Mouse (Mus musculus) MEL (cell line): ENCODE data around the gene Wfdc9. TPM values are rescaled to one million over a fixed set of nuclear protein-coding genes. Genes with fewer than 3 reads are reported as not detected.

Experiments used
- DNase-seq: peaks from one replicate; pipeline ENCODE4 v3.0.0; 2011; ENCODE audit warnings: low read depth, low spot score
- H3K27ac ChIP-seq: 2 replicates; pipeline ENCODE4 v1.5.1; 2012; ENCODE audit warnings: low read depth, mild to moderate bottlenecking, control low read depth, low read length, moderate library complexity; ENCODE audit not compliant: control insufficient read depth
- H3K27me3 ChIP-seq, 2 experiments: fragments of 150-350 bp in 1 of 2; sonication (generic) in 1 of 2; 2 replicates each; pipeline ENCODE4 v1.6.1; 2012; ENCODE audit warnings: low read length in 2 of 2, mild to moderate bottlenecking in 2 of 2, improper control_type of control experiment in 1 of 2, moderate library complexity in 1 of 2; ENCODE audit not compliant: insufficient read depth in 2 of 2, control insufficient read depth in 1 of 2
- H3K36me3 ChIP-seq, 2 experiments: 2 replicates each; pipeline ENCODE4 v1.6.1; 2012 to 2014; ENCODE audit warnings: low read length in 2 of 2, improper control_type of control experiment in 1 of 2, inconsistent platforms in 1 of 2, mild to moderate bottlenecking in 1 of 2; ENCODE audit not compliant: insufficient read depth in 2 of 2, control insufficient read depth in 1 of 2
- H3K4me1 ChIP-seq, 2 experiments: fragments of 150-350 bp in 1 of 2; sonication (generic) in 1 of 2; 2 replicates each; pipeline ENCODE4 v1.6.1; 2012; ENCODE audit warnings: low read length in 2 of 2, improper control_type of control experiment in 1 of 2, mild to moderate bottlenecking in 1 of 2; ENCODE audit not compliant: insufficient read depth in 2 of 2, control insufficient read depth in 1 of 2
- H3K4me3 ChIP-seq, 2 experiments: fragments of 150-350 bp in 1 of 2; sonication (generic) in 1 of 2; 2 replicates each; pipeline ENCODE4 v1.5.1; 2012; ENCODE audit warnings: low read depth in 2 of 2, low read length in 2 of 2, mild to moderate bottlenecking in 2 of 2, moderate library complexity in 2 of 2, control low read depth in 1 of 2, improper control_type of control experiment in 1 of 2; ENCODE audit not compliant: control insufficient read depth in 1 of 2, insufficient read depth in 1 of 2
- H3K79me2 ChIP-seq: 2 replicates; pipeline ENCODE4 v1.6.1; 2012; ENCODE audit warnings: mild to moderate bottlenecking, low read length, moderate library complexity; ENCODE audit not compliant: control insufficient read depth, poor library complexity, insufficient read depth
- H3K9ac ChIP-seq: 2 replicates; pipeline ENCODE4 v1.6.1; 2012; ENCODE audit warnings: low read depth, mild to moderate bottlenecking, control low read depth, low read length, moderate library complexity; ENCODE audit not compliant: control insufficient read depth, poor library complexity, severe bottlenecking
- H3K9me3 ChIP-seq: fragments of 150-350 bp; sonication (generic); replicated peaks from 2 replicates; pipeline ENCODE4 v1.6.1; 2012; ENCODE audit warnings: mild to moderate bottlenecking, low read length, improper control_type of control experiment, moderate library complexity; ENCODE audit not compliant: insufficient read depth
- BHLHE40 ChIP-seq: IDR thresholded peaks from 2 replicates; pipeline ENCODE4 v1.6.1; 2012; ENCODE audit warnings: low read depth, mild to moderate bottlenecking, inconsistent platforms, low read length, improper control_type of control experiment, borderline replicate concordance
- CHD1 ChIP-seq: IDR thresholded peaks from 2 replicates; pipeline ENCODE4 v1.6.1; 2012; ENCODE audit warnings: low read depth, mild to moderate bottlenecking, inconsistent platforms, low read length, improper control_type of control experiment
- CHD2 ChIP-seq: IDR thresholded peaks from 2 replicates; pipeline ENCODE4 v1.6.1; 2011; ENCODE audit warnings: low read length, improper control_type of control experiment
- E2F4 ChIP-seq: IDR thresholded peaks from 2 replicates; pipeline ENCODE4 v1.6.1; 2011; ENCODE audit warnings: low read depth, low read length, improper control_type of control experiment, borderline replicate concordance
- EP300 ChIP-seq, 2 experiments: IDR thresholded peaks; 2 replicates each; pipeline ENCODE4 v1.6.1; 2011; ENCODE audit warnings: improper control_type of control experiment in 2 of 2, low read length in 2 of 2, low read depth in 1 of 2, mild to moderate bottlenecking in 1 of 2
- ETS1 ChIP-seq: IDR thresholded peaks from 2 replicates; pipeline ENCODE4 v1.6.1; 2012; ENCODE audit warnings: low read depth, mild to moderate bottlenecking, inconsistent platforms, low read length, improper control_type of control experiment, moderate library complexity
- GABPA ChIP-seq: IDR thresholded peaks from 2 replicates; pipeline ENCODE4 v1.6.1; 2012; ENCODE audit warnings: low read depth, mild to moderate bottlenecking, inconsistent platforms, low read length, improper control_type of control experiment, moderate library complexity
- GATA1 ChIP-seq: IDR thresholded peaks from 2 replicates; pipeline ENCODE4 v1.6.1; 2011; ENCODE audit warnings: low read depth, low read length, improper control_type of control experiment
- HCFC1 ChIP-seq: IDR thresholded peaks from 2 replicates; pipeline ENCODE4 v1.6.1; 2012; ENCODE audit warnings: low read depth, mild to moderate bottlenecking, inconsistent platforms, low read length, improper control_type of control experiment, moderate library complexity
- JUND ChIP-seq: IDR thresholded peaks from 2 replicates; pipeline ENCODE4 v1.6.1; 2011; ENCODE audit warnings: low read depth, mild to moderate bottlenecking, improper control_type of control experiment, low read length
- MAFK ChIP-seq: IDR thresholded peaks from 2 replicates; pipeline ENCODE4 v1.6.1; 2011; ENCODE audit warnings: low read depth, mild to moderate bottlenecking, low read length, improper control_type of control experiment, borderline replicate concordance
- MEF2A ChIP-seq: IDR thresholded peaks from 2 replicates; pipeline ENCODE4 v1.6.1; 2014; ENCODE audit warnings: low read depth, mild to moderate bottlenecking, inconsistent platforms, low read length, improper control_type of control experiment; ENCODE audit not compliant: poor library complexity, insufficient replicate concordance, severe bottlenecking; ENCODE audit errors: extremely low read depth
- MYB ChIP-seq: IDR thresholded peaks from 2 replicates; pipeline ENCODE4 v1.6.1; 2011; ENCODE audit warnings: mild to moderate bottlenecking, low read depth, low read length, improper control_type of control experiment
- MYC ChIP-seq: IDR thresholded peaks from 2 replicates; pipeline ENCODE4 v1.6.1; 2011; ENCODE audit warnings: low read depth, mild to moderate bottlenecking, low read length, improper control_type of control experiment, moderate library complexity
- POLR2AphosphoS2 ChIP-seq: IDR thresholded peaks from 2 replicates; pipeline ENCODE4 v1.6.1; 2011; ENCODE audit warnings: low read length, improper control_type of control experiment
- POLR2AphosphoS5 ChIP-seq: IDR thresholded peaks from 2 replicates; pipeline ENCODE4 v1.6.1; 2012; ENCODE audit warnings: low read depth, borderline replicate concordance, mild to moderate bottlenecking, inconsistent platforms, low read length, moderate library complexity, mixed read lengths
- RAD21 ChIP-seq: IDR thresholded peaks from 2 replicates; pipeline ENCODE4 v1.6.1; 2011; ENCODE audit warnings: mild to moderate bottlenecking, low read depth, low read length, improper control_type of control experiment
- RCOR1 ChIP-seq: IDR thresholded peaks from 2 replicates; pipeline ENCODE4 v1.6.1; 2012; ENCODE audit warnings: low read depth, mild to moderate bottlenecking, inconsistent platforms, low read length, improper control_type of control experiment
- SIN3A ChIP-seq: IDR thresholded peaks from 2 replicates; pipeline ENCODE4 v1.6.1; 2012; ENCODE audit warnings: low read length, improper control_type of control experiment, inconsistent platforms
- SMC3 ChIP-seq: IDR thresholded peaks from 2 replicates; pipeline ENCODE4 v1.6.1; 2011; ENCODE audit warnings: low read depth, low read length, improper control_type of control experiment
- TAL1 ChIP-seq: IDR thresholded peaks from 2 replicates; pipeline ENCODE4 v1.6.1; 2012; ENCODE audit warnings: mild to moderate bottlenecking, inconsistent platforms, low read length, moderate library complexity, mixed read lengths
- TBP ChIP-seq: IDR thresholded peaks from 2 replicates; pipeline ENCODE4 v1.8.0; 2011; ENCODE audit warnings: low read depth, low read length, improper control_type of control experiment
- TCF12 ChIP-seq: IDR thresholded peaks from 2 replicates; pipeline ENCODE4 v1.6.1; 2014; ENCODE audit warnings: low read depth, mild to moderate bottlenecking, inconsistent platforms, low read length, improper control_type of control experiment, moderate library complexity
- USF1 ChIP-seq: IDR thresholded peaks from 2 replicates; pipeline ENCODE4 v1.6.1; 2014; ENCODE audit warnings: low read depth, mild to moderate bottlenecking, inconsistent platforms, low read length, improper control_type of control experiment, moderate library complexity
- USF2 ChIP-seq, 2 experiments: IDR thresholded peaks; 2 replicates each; pipeline ENCODE4 v1.6.1; 2011 to 2012; ENCODE audit warnings: improper control_type of control experiment in 2 of 2, low read length in 2 of 2, borderline replicate concordance in 1 of 2, inconsistent platforms in 1 of 2, low read depth in 1 of 2, mild to moderate bottlenecking in 1 of 2; ENCODE audit not compliant: insufficient read depth in 1 of 2
- ZKSCAN1 ChIP-seq: IDR thresholded peaks from 2 replicates; pipeline ENCODE4 v1.6.1; 2012; ENCODE audit warnings: low read depth, mild to moderate bottlenecking, inconsistent platforms, low read length, improper control_type of control experiment, moderate library complexity
- ZMIZ1 ChIP-seq: IDR thresholded peaks from 2 replicates; pipeline ENCODE4 v1.6.1; 2012; ENCODE audit warnings: low read depth, mild to moderate bottlenecking, inconsistent platforms, low read length, improper control_type of control experiment, moderate library complexity
- ZNF384 ChIP-seq: IDR thresholded peaks from 2 replicates; pipeline ENCODE4 v1.6.1; 2012; ENCODE audit warnings: low read depth, mild to moderate bottlenecking, inconsistent platforms, low read length, improper control_type of control experiment
- polyA plus RNA-seq, 2 experiments: library from polyadenylated mRNA; stranded (reverse) in 1 of 2; unstranded in 1 of 2; fragments of >175 nt in 1 of 2; fragments of >200 nt in 1 of 2; gene quantifications; 2 replicates each; pipeline versions ENCODE4 v1.2.1 to v1.2.4; 2012; ENCODE audit warnings: low replicate concordance in 2 of 2, low read depth in 1 of 2; ENCODE audit not compliant: insufficient read length in 2 of 2, insufficient read depth in 1 of 2, missing spikeins in 1 of 2
- total RNA-seq: library from RNA; depleted of rRNA; stranded (reverse); fragments of 300-350 nt; gene quantifications from 2 replicates; pipeline ENCODE4 v1.2.3, GENCODE M21; 2012

Gene Wfdc9
- total and polyA plus RNA-seq, 3 experiments, result not detected

GRCm38 (mm10) chr2:164676916-164677685, 20.7 kb upstream of the Wfdc9 start:
- H3K9me3 ChIP-seq, result no peaks in the 10 kb centered on the region
- peak; percentile 87 for TF ChIP-seq TAL1
- TF ChIP-seq ZKSCAN1, result no peak
- TF ChIP-seq SIN3A, result peak; percentile 89
- peak; percentile 98 for TF ChIP-seq GATA1
- TF ChIP-seq POLR2AphosphoS5, result no peak
- peak; percentile 28; the same call in 1 of the 2 replicates for TF ChIP-seq ZMIZ1
- TF ChIP-seq USF1, result no peak
- TF ChIP-seq TCF12, result peak; percentile 98
- no peak for TF ChIP-seq HCFC1
- TF ChIP-seq USF2 (IDR thresholded peaks at IDR 0.05; ENCODE audit: borderline replicate concordance in 1 of 2, insufficient read depth in 1 of 2, low read depth in 1 of 2, low read length in 2 of 2), result no peak
- TF ChIP-seq JUND, result peak; percentile 23; the same call in 1 of the 2 replicates
- TF ChIP-seq MYB, result peak; percentile 82
- peak; percentile 76; the same call in 1 of the 2 replicates for TF ChIP-seq MAFK
- peak; percentile 97 for TF ChIP-seq EP300 (IDR thresholded peaks at IDR 0.05; ENCODE audit: low read depth in 1 of 2, low read length in 2 of 2)
- peak; percentile 51; the same call in 1 of the 2 replicates for TF ChIP-seq ZNF384
- TF ChIP-seq MEF2A, result peak; percentile 78
- TF ChIP-seq MYC, result 0 out of 2 replicates have a peak, but pooled peaks have one; percentile 31
- TF ChIP-seq RCOR1, result peak; percentile 83
- no peak for TF ChIP-seq CHD1
- TF ChIP-seq BHLHE40, result peak; percentile 69; the same call in 1 of the 2 replicates
- 0 out of 2 replicates have a peak, but pooled peaks have one; percentile 32 for TF ChIP-seq POLR2AphosphoS2
- TF ChIP-seq SMC3, result no peak
- no peak for TF ChIP-seq RAD21
- 0 out of 2 replicates have a peak, but pooled peaks have one; percentile 42 for TF ChIP-seq CHD2
- no peak for TF ChIP-seq TBP
- no peak for TF ChIP-seq GABPA
- TF ChIP-seq E2F4, result no peak
- peak; percentile 94 for TF ChIP-seq ETS1
- DNase-seq, result peak; percentile 71

More at GRCm38 (mm10) chr2:164676916-164677685, 20.7 kb upstream of the Wfdc9 start:
- Histone ChIP-seq H3K36me3 (peaks cover 0 to 17% of the 10 kb centered on the region in 2 experiments; a peak in 2 of 4 replicates), H3K79me2 (no peaks in the 10 kb centered on the region; the same call in 1 of the 2 replicates), H3K4me3 (peak overlapping the region in 1 of 2 experiments; percentile 20; a peak in 1 of 4 replicates), H3K9ac (no peak overlapping the region; the same call in 1 of the 2 replicates), H3K4me1 (peaks cover 19 to 20% of the 10 kb centered on the region in 2 experiments), H3K27ac (peak overlapping the region; percentile 78), H3K27me3 (no peaks in the 10 kb centered on the region; a peak in 1 of 4 replicates)
